Mouse (Mus musculus): Measurements from ENCODE around the gene Gm42906. TPM values are rescaled to one million over a fixed set of nuclear protein-coding genes. Genes with fewer than 3 reads are reported as not detected.

The Gm42906 gene
- total RNA-seq, 2 experiments from 2014 or later, result 1.3 TPM; not detected in 1

- no peak for DNase-seq (ENCODE audit: extremely low spot score in 1 of 2, low spot score in 2 of 2)
These were observed 357.1 kb downstream of the Gm42906 start for GRCm38 (mm10) chr5:151070896-151071295.

GRCm38 (mm10) chr5:151069569-151069968 lies 358.4 kb downstream of the Gm42906 start:
- intact Hi-C loops (cut with DNase I), result no loop called here
- DNase-seq (ENCODE audit: extremely low spot score in 1 of 2, low spot score in 2 of 2), result no peak

More at GRCm38 (mm10) chr5:151070896-151071295, 357.1 kb downstream of the Gm42906 start:
- intact Hi-C loops (cut with DNase I), result no loop called here

- intact Hi-C loops (cut with DNase I), result no loop called here
- no peak for DNase-seq (ENCODE audit: extremely low spot score in 1 of 2, low spot score in 2 of 2)
These were observed 361.9 kb downstream of the Gm42906 start for GRCm38 (mm10) chr5:151066016-151066415.

- intact Hi-C loops (cut with DNase I), result no loop called here
- no peak for DNase-seq (ENCODE audit: extremely low spot score in 1 of 2, low spot score in 2 of 2)
These were observed 362.7 kb downstream of the Gm42906 start for GRCm38 (mm10) chr5:151065228-151065627.

- intact Hi-C loops (cut with DNase I), result no loop called here
- no peak for DNase-seq (ENCODE audit: extremely low spot score in 1 of 2, low spot score in 2 of 2)
These were observed 366.0 kb downstream of the Gm42906 start for GRCm38 (mm10) chr5:151061942-151062341.

- DNase-seq (ENCODE audit: extremely low spot score in 1 of 2, low spot score in 2 of 2), result no peak
- intact Hi-C loops (cut with DNase I), result no loop called here
These were observed 367.5 kb downstream of the Gm42906 start for GRCm38 (mm10) chr5:151060476-151060875.

GRCm38 (mm10) chr5:151059772-151060171 lies 368.2 kb downstream of the Gm42906 start:
- DNase-seq (ENCODE audit: extremely low spot score in 1 of 2, low spot score in 2 of 2), result no peak
- intact Hi-C loops (cut with DNase I), result no loop called here

GRCm38 (mm10) chr5:151059352-151059751 lies 368.6 kb downstream of the Gm42906 start:
- intact Hi-C loops (cut with DNase I), result no loop called here

GRCm38 (mm10) chr5:151057716-151058115 lies 370.2 kb downstream of the Gm42906 start:
- peak in 1 of 2 experiments; percentile 55 for DNase-seq (ENCODE audit: extremely low spot score in 1 of 2, low spot score in 2 of 2)
- intact Hi-C loops (cut with DNase I), result no loop called here

More at GRCm38 (mm10) chr5:151059352-151059751, 368.6 kb downstream of the Gm42906 start:
- no peak for DNase-seq (ENCODE audit: extremely low spot score in 1 of 2, low spot score in 2 of 2)

GRCm38 (mm10) chr5:151056920-151057294 lies 371.1 kb downstream of the Gm42906 start:
- DNase-seq (ENCODE audit: extremely low spot score in 1 of 2, low spot score in 2 of 2), result peak in 1 of 2 experiments; percentile 56
- intact Hi-C loops (cut with DNase I), result no loop called here

- intact Hi-C loops (cut with DNase I), result no loop called here
- no peak for DNase-seq (ENCODE audit: extremely low spot score in 1 of 2, low spot score in 2 of 2)
These were observed 371.6 kb downstream of the Gm42906 start for GRCm38 (mm10) chr5:151056255-151056919.

GRCm38 (mm10) chr5:151055426-151056090 lies 372.4 kb downstream of the Gm42906 start:
- DNase-seq (ENCODE audit: extremely low spot score in 1 of 2, low spot score in 2 of 2), result no peak
- intact Hi-C loops (cut with DNase I), result no loop called here

- intact Hi-C loops (cut with DNase I), result no loop called here
These were observed 373.2 kb downstream of the Gm42906 start for GRCm38 (mm10) chr5:151054743-151055114.

GRCm38 (mm10) chr5:151054100-151054742 lies 373.7 kb downstream of the Gm42906 start:
- DNase-seq (ENCODE audit: extremely low spot score in 1 of 2, low spot score in 2 of 2), result no peak
- intact Hi-C loops (cut with DNase I), result no loop called here

More at GRCm38 (mm10) chr5:151054743-151055114, 373.2 kb downstream of the Gm42906 start:
- peak in 1 of 2 experiments; percentile 26 for DNase-seq (ENCODE audit: extremely low spot score in 1 of 2, low spot score in 2 of 2)

- DNase-seq (ENCODE audit: extremely low spot score in 1 of 2, low spot score in 2 of 2), result no peak
- intact Hi-C loops (cut with DNase I), result no loop called here
These were observed 374.8 kb downstream of the Gm42906 start for GRCm38 (mm10) chr5:151053190-151053589.

GRCm38 (mm10) chr5:151052331-151052730 lies 375.6 kb downstream of the Gm42906 start:
- DNase-seq (ENCODE audit: extremely low spot score in 1 of 2, low spot score in 2 of 2), result no peak
- intact Hi-C loops (cut with DNase I), result no loop called here

- DNase-seq (ENCODE audit: extremely low spot score in 1 of 2, low spot score in 2 of 2), result peak in 1 of 2 experiments; percentile 50
- intact Hi-C loops (cut with DNase I), result no loop called here
These were observed 380.5 kb downstream of the Gm42906 start for GRCm38 (mm10) chr5:151047488-151047887.

- intact Hi-C loops (cut with DNase I), result no loop called here
- DNase-seq (ENCODE audit: extremely low spot score in 1 of 2, low spot score in 2 of 2), result peak in 1 of 2 experiments; percentile 80
These were observed 381.0 kb downstream of the Gm42906 start for GRCm38 (mm10) chr5:151046917-151047316.

GRCm38 (mm10) chr5:151046131-151046530 lies 381.8 kb downstream of the Gm42906 start:
- intact Hi-C loops (cut with DNase I), result no loop called here
- DNase-seq (ENCODE audit: extremely low spot score in 1 of 2, low spot score in 2 of 2), result no peak

GRCm38 (mm10) chr5:151042911-151043310 lies 385.1 kb downstream of the Gm42906 start:
- intact Hi-C loops (cut with DNase I), result no loop called here
- DNase-seq (ENCODE audit: extremely low spot score in 1 of 2, low spot score in 2 of 2), result no peak
